Mouse (Mus musculus) limb, embryonic 12.5 days (tissue): ENCODE measurements around the gene Unc5c. TPM values are rescaled to one million over a fixed set of nuclear protein-coding genes. Genes with fewer than 3 reads are reported as not detected.

Experiments
- ATAC-seq: fragments of 200-750 bp; cut with Nextera tagmentation; 2 replicates; pipeline ENCODE4 v1.8.0; 2017; ENCODE audit warnings: low read depth, moderate TSS enrichment; ENCODE audit not compliant: insufficient number of reproducible peaks, insufficient read depth, low FRiP score, low TSS enrichment
- H3K27ac ChIP-seq: fragments of 300-500 bp; sonication (generic); 2 replicates; pipeline ENCODE4 v1.5.1; 2016; ENCODE audit warnings: mild to moderate bottlenecking, moderate library complexity
- H3K27me3 ChIP-seq: fragments of 300-500 bp; sonication (generic); 2 replicates; pipeline ENCODE4 v1.6.1; 2016; ENCODE audit warnings: mild to moderate bottlenecking, moderate library complexity
- H3K36me3 ChIP-seq: fragments of 300-500 bp; sonication (generic); 2 replicates; pipeline ENCODE4 v1.6.1; 2016; ENCODE audit warnings: mild to moderate bottlenecking, moderate library complexity
- H3K4me1 ChIP-seq: fragments of 300-500 bp; sonication (generic); replicated peaks from 2 replicates; pipeline ENCODE4 v1.6.1; 2016
- H3K4me2 ChIP-seq: fragments of 300-500 bp; sonication (generic); 2 replicates; pipeline ENCODE4 v1.6.1; 2016; ENCODE audit warnings: mild to moderate bottlenecking, moderate library complexity
- H3K4me3 ChIP-seq: fragments of 300-500 bp; sonication (generic); replicated peaks from 2 replicates; pipeline ENCODE4 v1.5.1; 2016; ENCODE audit warnings: mild to moderate bottlenecking
- H3K9ac ChIP-seq: fragments of 300-500 bp; sonication (generic); replicated peaks from 2 replicates; pipeline ENCODE4 v1.6.1; 2016; ENCODE audit warnings: mild to moderate bottlenecking, moderate library complexity
- H3K9me3 ChIP-seq: fragments of 300-500 bp; sonication (generic); 2 replicates; pipeline ENCODE4 v1.6.1; 2016; ENCODE audit warnings: mild to moderate bottlenecking, moderate library complexity
- WGBS: fragments of 180-500 bp; shearing (Covaris S2); methylation state at CpG from one replicate; pipeline ENCODE4 v1.1.7; 2016; 5-methylcytosine and 5-hydroxymethylcytosine counted together
- polyA plus RNA-seq: library from polyadenylated mRNA; unstranded; fragments of >200 nt; fragmentation: Nextera tagmentation; extraction: Ambion mirVana; gene quantifications from 2 replicates; pipeline ENCODE4 v1.2.1, GENCODE M21; 2016

Gene Unc5c
- polyA plus RNA-seq, result 19.6 and 23.7 TPM in 2 replicates

GRCm38 (mm10) chr3:141465104-141465705 is at the start of gene Unc5c:
Gene Unc5c (plus strand): TSS chr3:141465216.
- peak; percentile 81 for ATAC-seq
- Histone ChIP-seq H3K4me2 (peak within 1 kb of the TSS; percentile 89), H3K36me3 (peaks cover 3% of the 10 kb centered on the region; the same call in 1 of the 2 replicates), H3K27ac (peak within 1 kb of the TSS; percentile 97), H3K9ac (peak within 1 kb of the TSS; percentile 89), H3K4me1 (peaks cover 31% of the 10 kb centered on the region), H3K4me3 (peak within 1 kb of the TSS; percentile 77), H3K9me3 (no peaks in the 10 kb centered on the region), H3K27me3 (peaks cover 17% of the 10 kb centered on the region; the same call in 1 of the 2 replicates)
- under 1% methylated on average over 57 of the region's 61 CpGs for WGBS

GRCm38 (mm10) chr3:141457475-141457874 is 7.5 kb upstream of the Unc5c start:
- no peak overlapping the region for H3K4me3 ChIP-seq
- H3K4me1 ChIP-seq, result no peaks in the 10 kb centered on the region
- no peak overlapping the region for H3K27ac ChIP-seq
- H3K36me3 ChIP-seq, result no peaks in the 10 kb centered on the region
- 86% methylated on average over 2 of the region's 2 CpGs for WGBS
- no peak overlapping the region for H3K4me2 ChIP-seq
- no peak for ATAC-seq
- H3K9me3 ChIP-seq, result no peaks in the 10 kb centered on the region
- H3K27me3 ChIP-seq, result peaks cover 5% of the 10 kb centered on the region; the same call in 1 of the 2 replicates
- no peak overlapping the region for H3K9ac ChIP-seq

GRCm38 (mm10) chr3:141462482-141462881 is 2.5 kb upstream of the Unc5c start:
- Histone ChIP-seq H3K9ac (no peak overlapping the region), H3K4me3 (no peak overlapping the region), H3K27ac (no peak overlapping the region), H3K9me3 (no peaks in the 10 kb centered on the region), H3K36me3 (no peaks in the 10 kb centered on the region), H3K4me2 (no peak overlapping the region), H3K27me3 (peaks cover 17% of the 10 kb centered on the region; the same call in 1 of the 2 replicates), H3K4me1 (peaks cover 7% of the 10 kb centered on the region; the same call in 1 of the 2 replicates)
- ATAC-seq, result no peak
- 67% methylated on average over 7 of the region's 7 CpGs for WGBS

- Histone ChIP-seq H3K27me3 (peaks cover 17% of the 10 kb centered on the region; the same call in 1 of the 2 replicates), H3K36me3 (no peaks in the 10 kb centered on the region), H3K4me2 (peak overlapping the region; percentile 89), H3K9ac (peak overlapping the region; percentile 89), H3K27ac (peak overlapping the region; percentile 97), H3K4me3 (peak overlapping the region; percentile 77), H3K9me3 (no peaks in the 10 kb centered on the region), H3K4me1 (peaks cover 27% of the 10 kb centered on the region)
- WGBS, result under 1% methylated on average over 26 of the region's 26 CpGs
- peak; percentile 32 for ATAC-seq
Measured at GRCm38 (mm10) chr3:141464691-141465103, 319 bp upstream of the Unc5c start.

- H3K4me1 ChIP-seq, result peaks cover 34% of the 10 kb centered on the region
- 1% methylated on average over 20 of the region's 20 CpGs for WGBS
- no peak; the same call in 1 of the 2 replicates for ATAC-seq
- peak overlapping the region; percentile 97 for H3K27ac ChIP-seq
- H3K9me3 ChIP-seq, result no peaks in the 10 kb centered on the region
- H3K36me3 ChIP-seq, result peaks cover 3% of the 10 kb centered on the region; the same call in 1 of the 2 replicates
- H3K4me2 ChIP-seq, result peak overlapping the region; percentile 89
- peaks cover 17% of the 10 kb centered on the region; the same call in 1 of the 2 replicates for H3K27me3 ChIP-seq
- H3K9ac ChIP-seq, result peak overlapping the region; percentile 89
- H3K4me3 ChIP-seq, result peak overlapping the region; percentile 77
Measured at GRCm38 (mm10) chr3:141466061-141466460, 1.0 kb downstream of the Unc5c start.

- 6% methylated on average over 3 of the region's 3 CpGs for WGBS
- H3K9me3 ChIP-seq, result no peaks in the 10 kb centered on the region
- H3K4me3 ChIP-seq, result peak overlapping the region; percentile 77
- H3K4me1 ChIP-seq, result peaks cover 34% of the 10 kb centered on the region
- H3K27ac ChIP-seq, result peak overlapping the region; percentile 97
- peak overlapping the region; percentile 89 for H3K4me2 ChIP-seq
- H3K9ac ChIP-seq, result peak overlapping the region; percentile 89
- peaks cover 3% of the 10 kb centered on the region; the same call in 1 of the 2 replicates for H3K36me3 ChIP-seq
- ATAC-seq, result no peak
- H3K27me3 ChIP-seq, result peaks cover 17% of the 10 kb centered on the region; the same call in 1 of the 2 replicates
Measured at GRCm38 (mm10) chr3:141466727-141467335, 1.8 kb downstream of the Unc5c start.

- Histone ChIP-seq H3K27ac (no peak overlapping the region), H3K4me2 (peak overlapping the region; percentile 89), H3K27me3 (peaks cover 9% of the 10 kb centered on the region; the same call in 1 of the 2 replicates), H3K9ac (no peak overlapping the region), H3K4me1 (peaks cover 34% of the 10 kb centered on the region), H3K9me3 (no peaks in the 10 kb centered on the region), H3K36me3 (peaks cover 3% of the 10 kb centered on the region; the same call in 1 of the 2 replicates), H3K4me3 (no peak overlapping the region)
- 27% methylated on average over 2 of the region's 2 CpGs for WGBS
- ATAC-seq, result no peak
Measured at GRCm38 (mm10) chr3:141469338-141469737, 4.3 kb downstream of the Unc5c start.

GRCm38 (mm10) chr3:141473205-141473604 is 8.2 kb downstream of the Unc5c start:
- no peaks in the 10 kb centered on the region for H3K9me3 ChIP-seq
- H3K4me2 ChIP-seq, result no peak overlapping the region
- no peak overlapping the region for H3K27ac ChIP-seq
- H3K27me3 ChIP-seq, result no peaks in the 10 kb centered on the region
- 74% methylated on average over 5 of the region's 5 CpGs for WGBS
- H3K4me3 ChIP-seq, result no peak overlapping the region
- peaks cover 3% of the 10 kb centered on the region; the same call in 1 of the 2 replicates for H3K36me3 ChIP-seq
- peaks cover 40% of the 10 kb centered on the region for H3K4me1 ChIP-seq
- ATAC-seq, result no peak
- H3K9ac ChIP-seq, result no peak overlapping the region

GRCm38 (mm10) chr3:141475389-141475788 is 10.4 kb downstream of the Unc5c start:
- Histone ChIP-seq H3K9ac (no peak overlapping the region), H3K36me3 (no peaks in the 10 kb centered on the region), H3K4me2 (no peak overlapping the region), H3K27ac (no peak overlapping the region), H3K9me3 (no peaks in the 10 kb centered on the region), H3K4me3 (no peak overlapping the region), H3K4me1 (peaks cover 20% of the 10 kb centered on the region), H3K27me3 (no peaks in the 10 kb centered on the region)
- 75% methylated on average over 5 of the region's 5 CpGs for WGBS
- ATAC-seq, result no peak

GRCm38 (mm10) chr3:141475919-141476318 is 10.9 kb downstream of the Unc5c start:
- no peak for ATAC-seq
- peak overlapping the region; percentile 24; the same call in 1 of the 2 replicates for H3K4me2 ChIP-seq

GRCm38 (mm10) chr3:141476670-141477069 is 11.7 kb downstream of the Unc5c start:
- Histone ChIP-seq H3K36me3 (no peaks in the 10 kb centered on the region), H3K4me2 (no peak overlapping the region), H3K27ac (no peak overlapping the region), H3K9me3 (no peaks in the 10 kb centered on the region), H3K4me1 (peaks cover 19% of the 10 kb centered on the region), H3K27me3 (no peaks in the 10 kb centered on the region), H3K4me3 (no peak overlapping the region), H3K9ac (no peak overlapping the region)
- ATAC-seq, result 0 out of 2 replicates have a peak, but pooled peaks have one; percentile 47
- WGBS, result 11% methylated on average over 3 of the region's 3 CpGs

More at GRCm38 (mm10) chr3:141475919-141476318, 10.9 kb downstream of the Unc5c start:
- WGBS, result 13% methylated on average over 6 of the region's 6 CpGs
- Histone ChIP-seq H3K27ac (0 out of 2 replicates have a peak overlapping the region, but pooled peaks have one; percentile 36), H3K9ac (no peak overlapping the region), H3K36me3 (no peaks in the 10 kb centered on the region), H3K27me3 (no peaks in the 10 kb centered on the region), H3K4me1 (peaks cover 19% of the 10 kb centered on the region), H3K4me3 (no peak overlapping the region), H3K9me3 (no peaks in the 10 kb centered on the region)
